Mouse (Mus musculus) midbrain, embryonic 12.5 days (tissue): Measurements from ENCODE around the gene Dnajc16. TPM values are rescaled to one million over a fixed set of nuclear protein-coding genes. Genes with fewer than 3 reads are reported as not detected.

ENCODE experiments used
- ATAC-seq: fragments of 200-750 bp; cut with Nextera tagmentation; 2 replicates; pipeline ENCODE4 v1.8.0; 2017; ENCODE audit warnings: low read depth, moderate TSS enrichment, moderate library complexity; ENCODE audit not compliant: low FRiP score
- H3K27ac ChIP-seq: fragments of 300-500 bp; sonication (generic); replicated peaks from 2 replicates; pipeline ENCODE4 v1.5.1; 2016; ENCODE audit warnings: mild to moderate bottlenecking
- H3K27me3 ChIP-seq: fragments of 300-500 bp; sonication (generic); 2 replicates; pipeline ENCODE4 v1.6.1; 2016; ENCODE audit warnings: mild to moderate bottlenecking
- H3K36me3 ChIP-seq: fragments of 300-500 bp; sonication (generic); 2 replicates; pipeline ENCODE4 v1.6.1; 2016
- H3K4me1 ChIP-seq: fragments of 300-500 bp; sonication (generic); 2 replicates; pipeline ENCODE4 v1.6.1; 2016
- H3K4me2 ChIP-seq: fragments of 300-500 bp; sonication (generic); replicated peaks from 2 replicates; pipeline ENCODE4 v1.6.1; 2016; ENCODE audit warnings: mild to moderate bottlenecking, moderate library complexity
- H3K4me3 ChIP-seq: fragments of 300-500 bp; sonication (generic); 2 replicates; pipeline ENCODE4 v1.5.1; 2016; ENCODE audit warnings: mild to moderate bottlenecking
- H3K9ac ChIP-seq: fragments of 300-500 bp; sonication (generic); replicated peaks from 2 replicates; pipeline ENCODE4 v1.6.1; 2016; ENCODE audit warnings: mild to moderate bottlenecking, moderate library complexity
- H3K9me3 ChIP-seq: fragments of 300-500 bp; sonication (generic); 2 replicates; pipeline ENCODE4 v1.6.1; 2016; ENCODE audit warnings: mild to moderate bottlenecking
- WGBS: fragments of 180-500 bp; shearing (Covaris S2); methylation state at CpG from one replicate; pipeline ENCODE4 v1.1.7; 2016; 5-methylcytosine and 5-hydroxymethylcytosine counted together
- polyA plus RNA-seq: library from polyadenylated mRNA; unstranded; fragments of >200 nt; fragmentation: Nextera tagmentation; extraction: Ambion mirVana; gene quantifications from 2 replicates; pipeline ENCODE4 v1.2.1, GENCODE M21; 2016

Dnajc16 gene
- polyA plus RNA-seq, 1 experiment from 2014 or later: 6.7 TPM

GRCm38 (mm10) chr4:141818861-141819260 lies 28.1 kb upstream of the Dnajc16 start:
- no peak overlapping the region for H3K27ac ChIP-seq
- no peak for ATAC-seq
- no peak overlapping the region for H3K4me3 ChIP-seq
- H3K9ac ChIP-seq: no peak overlapping the region
- H3K27me3 ChIP-seq: no peaks in the 10 kb centered on the region
- WGBS: 91% methylated on average over 13 of the region's 13 CpGs
- peaks cover 12% of the 10 kb centered on the region for H3K36me3 ChIP-seq
- peaks cover 12% of the 10 kb centered on the region; the same call in 1 of the 2 replicates for H3K4me1 ChIP-seq
- H3K9me3 ChIP-seq: no peaks in the 10 kb centered on the region
- H3K4me2 ChIP-seq: no peak overlapping the region

DNA sequence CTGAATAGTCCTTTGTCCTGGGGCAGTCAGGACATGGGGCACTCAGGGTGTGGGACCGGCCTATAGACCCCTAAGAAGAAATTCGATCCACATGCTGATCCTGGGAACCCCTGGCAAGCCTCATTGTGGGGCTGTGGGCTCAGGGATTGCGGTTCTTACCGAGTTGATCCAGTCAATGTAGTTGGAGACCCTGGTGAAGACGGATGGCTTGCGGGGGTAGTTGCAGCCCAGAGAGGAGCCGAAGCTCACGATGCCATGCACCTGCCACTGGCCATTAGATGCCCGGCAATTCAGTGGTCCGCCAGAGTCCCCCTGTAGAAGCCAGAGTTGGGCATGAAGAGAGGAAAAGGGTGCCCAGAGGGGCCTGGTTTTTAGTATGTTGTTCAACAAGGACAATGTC lies 27.0 kb upstream of the Dnajc16 start:
- Histone ChIP-seq H3K27me3 (no peaks in the 10 kb centered on the region), H3K27ac (no peak overlapping the region), H3K4me1 (peaks cover 12% of the 10 kb centered on the region; the same call in 1 of the 2 replicates), H3K9ac (no peak overlapping the region), H3K4me2 (no peak overlapping the region), H3K36me3 (peaks cover 24% of the 10 kb centered on the region), H3K4me3 (no peak overlapping the region), H3K9me3 (no peaks in the 10 kb centered on the region)
- WGBS: 47% methylated on average over 9 of the region's 10 CpGs
- ATAC-seq: no peak

DNA sequence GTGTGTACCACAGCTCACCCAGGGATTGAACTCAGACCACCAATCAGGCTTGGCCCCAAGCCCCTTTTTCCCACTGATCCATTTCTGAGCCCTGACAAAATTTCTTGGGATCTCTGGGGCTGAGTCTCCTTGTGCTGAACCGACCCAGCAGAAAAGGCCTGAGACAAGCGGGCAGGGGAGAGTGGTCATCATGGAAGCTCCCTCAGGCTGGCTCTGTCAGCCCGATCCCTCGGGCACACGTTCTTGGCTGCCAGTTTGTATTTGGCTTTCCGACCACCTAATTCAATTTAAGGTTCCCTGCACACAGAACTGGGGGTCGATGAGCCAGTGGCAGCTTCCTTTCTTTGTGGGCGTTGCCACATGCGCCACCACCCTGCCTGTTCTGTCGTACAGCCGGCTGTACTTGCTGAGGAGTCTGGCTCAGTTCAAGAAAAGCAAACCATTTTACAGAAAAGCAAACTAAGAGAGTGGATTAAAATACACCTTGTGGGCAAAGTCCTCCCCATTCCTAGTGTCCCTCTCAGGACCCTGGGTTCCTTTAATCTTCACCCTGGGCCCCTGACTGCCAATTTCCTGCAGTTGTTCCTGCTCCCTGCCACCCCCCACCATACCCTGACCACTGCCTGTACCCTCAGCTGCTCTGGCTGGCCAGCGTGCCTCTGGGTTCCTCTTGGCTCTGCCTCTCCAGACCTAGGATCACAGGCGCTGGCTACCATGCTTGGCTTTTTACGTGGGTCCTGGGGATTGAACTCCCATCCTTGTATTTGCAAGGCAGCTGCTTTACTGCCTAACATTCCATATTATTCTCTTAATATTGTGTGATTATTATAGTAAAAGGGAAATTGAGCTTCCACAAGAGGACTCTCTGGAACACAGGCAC lies 26.3 kb upstream of the Dnajc16 start:
- H3K27ac ChIP-seq: peak overlapping the region; percentile 26; the same call in 1 of the 2 replicates
- 55% methylated on average over 14 of the region's 14 CpGs for WGBS
- peaks cover 12% of the 10 kb centered on the region; the same call in 1 of the 2 replicates for H3K4me1 ChIP-seq
- no peak for ATAC-seq
- no peaks in the 10 kb centered on the region for H3K9me3 ChIP-seq
- no peaks in the 10 kb centered on the region for H3K27me3 ChIP-seq
- H3K4me3 ChIP-seq: no peak overlapping the region
- H3K36me3 ChIP-seq: peaks cover 30% of the 10 kb centered on the region
- H3K9ac ChIP-seq: no peak overlapping the region
- no peak overlapping the region for H3K4me2 ChIP-seq

GRCm38 (mm10) chr4:141816267-141816666 lies 25.5 kb upstream of the Dnajc16 start:
- Histone ChIP-seq H3K9ac (no peak overlapping the region), H3K27ac (peak overlapping the region; percentile 58; the same call in 1 of the 2 replicates), H3K27me3 (no peaks in the 10 kb centered on the region), H3K4me1 (peaks cover 12% of the 10 kb centered on the region; the same call in 1 of the 2 replicates), H3K36me3 (peaks cover 38% of the 10 kb centered on the region), H3K4me3 (no peak overlapping the region), H3K9me3 (no peaks in the 10 kb centered on the region), H3K4me2 (no peak overlapping the region)
- 0 out of 2 replicates have a peak, but pooled peaks have one; percentile 6 for ATAC-seq
- WGBS: 79% methylated on average over 7 of the region's 7 CpGs

DNA sequence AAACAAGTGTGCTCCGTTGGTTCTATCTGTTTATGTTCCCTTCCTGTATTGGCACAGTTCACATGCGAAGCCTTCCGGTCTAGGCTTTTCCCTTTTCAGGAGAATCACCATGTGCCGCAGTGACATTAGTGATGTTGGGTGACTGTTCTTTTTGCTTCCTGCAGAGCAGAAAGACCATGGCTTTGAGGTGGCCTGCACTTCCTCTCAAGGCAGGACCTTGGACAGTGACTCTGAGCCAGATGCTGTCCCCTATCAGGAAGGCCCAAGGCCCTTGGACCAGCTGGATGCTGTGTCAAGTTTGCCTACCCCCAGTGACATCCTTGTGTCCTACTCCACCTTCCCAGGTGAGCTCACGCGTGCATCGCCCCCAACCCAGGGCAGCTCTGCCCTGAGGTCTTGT lies 20.6 kb upstream of the Dnajc16 start:
- no peak overlapping the region for H3K4me3 ChIP-seq
- no peak overlapping the region for H3K4me2 ChIP-seq
- H3K36me3 ChIP-seq: peaks cover 83% of the 10 kb centered on the region
- no peaks in the 10 kb centered on the region for H3K27me3 ChIP-seq
- H3K27ac ChIP-seq: no peak overlapping the region
- H3K9me3 ChIP-seq: no peaks in the 10 kb centered on the region
- 0 out of 2 replicates have a peak, but pooled peaks cover 6% of the 10 kb centered on the region for H3K4me1 ChIP-seq
- H3K9ac ChIP-seq: no peak overlapping the region
- ATAC-seq: no peak
- WGBS: 97% methylated on average over 7 of the region's 7 CpGs

DNA sequence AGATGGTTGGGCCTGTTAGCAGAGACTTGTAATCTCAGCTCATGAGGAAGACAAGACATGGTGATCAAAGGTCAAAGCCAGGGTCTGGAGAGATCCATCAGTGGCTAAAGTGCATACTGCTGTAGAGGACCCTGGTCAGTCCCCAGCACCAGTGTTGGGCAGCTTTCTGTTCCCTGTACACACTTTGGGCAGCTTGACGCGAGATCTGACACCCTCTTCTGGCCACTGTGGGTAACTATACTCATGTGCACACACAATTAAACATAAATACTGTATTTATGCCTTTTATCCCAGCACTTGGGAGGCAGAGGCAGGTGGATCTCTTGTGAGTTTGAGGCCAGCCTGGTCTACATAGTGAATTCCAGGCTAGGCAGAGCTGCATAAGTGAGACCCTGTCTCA lies 20.2 kb upstream of the Dnajc16 start:
- Histone ChIP-seq H3K36me3 (peaks cover 87% of the 10 kb centered on the region), H3K9ac (no peak overlapping the region), H3K9me3 (no peaks in the 10 kb centered on the region), H3K4me2 (no peak overlapping the region), H3K27ac (no peak overlapping the region), H3K4me3 (no peak overlapping the region), H3K27me3 (no peaks in the 10 kb centered on the region), H3K4me1 (0 out of 2 replicates have a peak, but pooled peaks cover 2% of the 10 kb centered on the region)
- no peak for ATAC-seq
- 92% methylated on average over 2 of the region's 2 CpGs for WGBS

- 0 out of 2 replicates have a peak overlapping the region, but pooled peaks have one; percentile 20 for H3K27ac ChIP-seq
- H3K36me3 ChIP-seq: peaks cover 89% of the 10 kb centered on the region
- H3K27me3 ChIP-seq: no peaks in the 10 kb centered on the region
- ATAC-seq: peak; percentile 58; the same call in 1 of the 2 replicates
- H3K4me1 ChIP-seq: no peaks in the 10 kb centered on the region
- 75% methylated on average over 8 of the region's 8 CpGs for WGBS
- H3K4me2 ChIP-seq: no peak overlapping the region
- H3K4me3 ChIP-seq: no peak overlapping the region
- no peak overlapping the region for H3K9ac ChIP-seq
- no peaks in the 10 kb centered on the region for H3K9me3 ChIP-seq
Measured at GRCm38 (mm10) chr4:141809850-141810464, 19.2 kb upstream of the Dnajc16 start.

DNA sequence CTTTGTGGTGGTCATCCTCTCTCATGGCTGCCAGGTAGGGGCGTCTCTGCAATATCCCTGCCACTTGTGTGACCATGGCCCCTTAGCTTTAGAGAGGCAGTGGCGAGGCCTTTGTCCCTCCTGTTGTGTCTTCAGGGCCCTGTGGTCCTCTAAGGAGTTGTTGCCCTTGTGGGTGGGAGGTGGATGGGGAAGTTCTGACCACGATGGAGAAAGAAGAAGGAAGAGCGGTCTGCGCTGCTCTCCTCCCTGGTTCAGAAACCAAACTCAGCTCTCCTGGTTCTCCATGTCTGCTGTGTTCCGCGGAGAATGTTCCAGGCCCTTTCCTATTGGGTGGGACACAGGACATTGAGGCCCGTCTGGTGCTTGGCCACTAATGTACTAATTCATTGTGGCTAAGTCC lies 15.2 kb upstream of the Dnajc16 start:
- Histone ChIP-seq H3K4me3 (no peak overlapping the region), H3K9ac (no peak overlapping the region), H3K4me2 (no peak overlapping the region), H3K9me3 (no peaks in the 10 kb centered on the region), H3K27ac (no peak overlapping the region), H3K4me1 (no peaks in the 10 kb centered on the region), H3K36me3 (peaks cover 78% of the 10 kb centered on the region), H3K27me3 (no peaks in the 10 kb centered on the region)
- 95% methylated on average over 8 of the region's 8 CpGs for WGBS
- ATAC-seq: no peak

DNA sequence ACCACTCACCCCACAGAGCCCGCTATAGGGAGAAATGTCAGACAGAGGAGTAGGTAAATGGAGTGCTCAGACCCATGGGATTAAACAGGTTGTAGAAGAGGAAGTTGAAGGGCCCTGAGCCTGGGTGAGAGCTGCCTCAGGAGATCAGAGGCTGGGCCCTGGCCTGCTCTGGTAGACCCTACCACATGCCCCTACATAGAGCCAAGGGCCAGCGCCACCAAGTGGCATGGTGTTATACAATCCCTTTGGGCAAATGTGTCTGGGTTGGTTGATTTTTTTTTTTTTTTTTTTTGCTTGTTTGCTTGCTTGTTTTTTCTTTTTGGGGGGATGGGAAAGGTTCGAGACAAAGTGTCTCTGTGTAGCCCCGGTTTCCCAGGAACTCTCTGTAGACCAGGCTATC lies 13.4 kb upstream of the Dnajc16 start:
- no peak overlapping the region for H3K9ac ChIP-seq
- H3K4me1 ChIP-seq: no peaks in the 10 kb centered on the region
- H3K9me3 ChIP-seq: no peaks in the 10 kb centered on the region
- peaks cover 63% of the 10 kb centered on the region for H3K36me3 ChIP-seq
- ATAC-seq: no peak
- no peaks in the 10 kb centered on the region for H3K27me3 ChIP-seq
- no peak overlapping the region for H3K4me3 ChIP-seq
- 92% methylated on average over 4 of the region's 4 CpGs for WGBS
- H3K4me2 ChIP-seq: no peak overlapping the region
- no peak overlapping the region for H3K27ac ChIP-seq

GRCm38 (mm10) chr4:141797545-141797944 lies 6.8 kb upstream of the Dnajc16 start:
- H3K27ac ChIP-seq: no peak overlapping the region
- peaks cover 16% of the 10 kb centered on the region for H3K4me1 ChIP-seq
- H3K36me3 ChIP-seq: peaks cover 23% of the 10 kb centered on the region
- H3K9me3 ChIP-seq: no peaks in the 10 kb centered on the region
- no peak overlapping the region for H3K4me2 ChIP-seq
- no peak overlapping the region for H3K9ac ChIP-seq
- WGBS: 91% methylated on average over 5 of the region's 5 CpGs
- H3K27me3 ChIP-seq: no peaks in the 10 kb centered on the region
- no peak for ATAC-seq
- no peak overlapping the region for H3K4me3 ChIP-seq

GRCm38 (mm10) chr4:141796954-141797353 lies 6.2 kb upstream of the Dnajc16 start:
- H3K9ac ChIP-seq: no peak overlapping the region
- WGBS: 83% methylated on average over 4 of the region's 4 CpGs
- H3K4me1 ChIP-seq: peaks cover 16% of the 10 kb centered on the region
- no peak overlapping the region for H3K4me2 ChIP-seq
- ATAC-seq: no peak
- H3K9me3 ChIP-seq: no peaks in the 10 kb centered on the region
- H3K4me3 ChIP-seq: no peak overlapping the region
- H3K36me3 ChIP-seq: peaks cover 23% of the 10 kb centered on the region
- no peak overlapping the region for H3K27ac ChIP-seq
- H3K27me3 ChIP-seq: no peaks in the 10 kb centered on the region

DNA sequence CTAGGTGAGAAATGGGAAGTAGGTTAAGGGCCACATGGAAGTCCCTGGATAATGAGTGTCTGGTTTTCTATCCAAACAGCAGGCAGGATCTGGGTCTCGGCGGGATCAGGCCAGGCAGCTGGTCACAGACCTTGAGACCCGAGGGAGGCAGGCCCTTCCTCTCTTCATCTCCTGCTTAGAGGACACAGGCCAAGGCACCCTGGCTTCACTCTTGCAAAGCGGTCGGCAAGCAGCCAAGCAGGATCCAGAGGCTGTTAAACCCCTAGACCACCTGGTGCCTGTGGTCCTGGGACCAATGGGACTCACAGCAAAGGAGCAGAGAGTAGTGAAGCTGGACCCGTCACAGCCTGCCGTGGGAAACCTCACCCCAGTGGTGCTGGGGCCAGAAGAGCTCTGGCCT lies 5.6 kb upstream of the Dnajc16 start:
- H3K27ac ChIP-seq: no peak overlapping the region
- peaks cover 23% of the 10 kb centered on the region for H3K36me3 ChIP-seq
- 84% methylated on average over 7 of the region's 7 CpGs for WGBS
- H3K4me2 ChIP-seq: no peak overlapping the region
- H3K4me3 ChIP-seq: no peak overlapping the region
- no peak overlapping the region for H3K9ac ChIP-seq
- H3K9me3 ChIP-seq: no peaks in the 10 kb centered on the region
- H3K27me3 ChIP-seq: no peaks in the 10 kb centered on the region
- H3K4me1 ChIP-seq: peaks cover 16% of the 10 kb centered on the region
- ATAC-seq: no peak
